Comparison of ENCODE assay signal across 9 mouse cellular contexts in the genomic region with DNA sequence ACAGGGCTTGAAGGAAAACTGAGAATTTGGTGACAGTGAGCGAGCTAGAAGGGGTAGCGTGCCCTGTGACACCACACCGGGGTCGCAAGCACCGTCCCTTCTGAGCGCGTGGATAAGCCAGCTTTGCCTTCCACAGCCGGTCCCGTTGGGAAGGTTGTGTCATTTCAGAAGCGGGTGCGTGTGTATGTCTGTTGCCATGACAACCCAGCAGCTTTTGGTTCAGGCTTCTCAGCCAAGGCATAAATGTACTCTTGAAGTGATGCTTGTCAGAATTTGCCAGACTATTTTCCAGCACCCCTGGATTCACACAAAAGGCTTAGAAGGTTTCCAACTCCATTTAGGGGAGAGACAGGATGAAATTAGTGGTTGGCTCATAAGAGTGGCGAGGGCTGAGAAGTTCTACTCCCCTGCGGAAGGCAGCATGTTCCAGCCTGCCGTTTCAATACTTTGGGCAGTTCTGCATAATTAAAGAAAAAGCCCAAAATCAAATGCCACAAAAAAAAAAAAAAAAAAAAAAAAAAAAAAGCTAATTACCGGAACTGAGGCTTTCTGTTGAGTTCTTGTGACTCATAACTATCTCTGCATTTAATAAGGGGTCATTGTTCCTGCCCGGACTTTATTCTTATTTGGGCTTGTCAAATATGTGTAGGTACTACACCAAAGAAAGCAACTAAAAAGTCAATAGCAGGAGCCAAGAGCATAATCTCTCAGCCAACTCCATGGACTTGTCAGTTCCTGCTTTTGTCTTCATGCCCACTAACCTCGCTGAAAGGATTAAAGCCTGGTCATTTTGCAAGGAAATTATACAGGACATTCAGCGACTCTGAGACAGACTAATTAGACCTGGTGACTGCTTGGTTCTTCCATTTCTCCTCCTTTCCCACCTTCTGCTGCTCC.
DNase-seq lines count a peak whose midpoint lies in the region; ATAC-seq and TF ChIP-seq lines count a peak whose summit lies in the region.
"Had no signal": no experiment of that assay in that cellular context is flagged by ENCODE, and none has a peak within 500 bp of the region (broad histone marks: within the 10 kb centered on the region; RNA-seq: fewer than 3 reads in every experiment).

No protein-coding gene starts in this region.

- no peak for TF ChIP-seq CTCF in MEL (IDR thresholded peaks at IDR 0.05 in 2 of 3, conservative IDR thresholded peaks at IDR 0.05 in 1 of 3; ENCODE audit: control insufficient read depth in 1 of 3, insufficient read depth in 1 of 3, low read depth in 2 of 3, low read length in 3 of 3, poor library complexity in 1 of 3, severe bottlenecking in 1 of 3)
- TF ChIP-seq CTCF in left cerebral cortex, adult 2 months (IDR thresholded peaks at IDR 0.05): no peak

- DNase-seq in MEL (ENCODE audit: low read depth, low spot score) (no peak), adipocyte (ENCODE audit: low spot score) (no peak)
- peak; percentile 83 for DNase-seq in brain, embryonic 18.5 days (ENCODE audit: low read depth, low spot score)
- peak; percentile 50 to 65 for DNase-seq in left cerebral cortex, adult 2 months (ENCODE audit: extremely low spot score in 1 of 2, low spot score in 2 of 2)
- no peak for DNase-seq in thymus, postnatal 4 days
- no peak for DNase-seq in thymus, postnatal 36 days

- WGBS in heart, embryonic 13.5 days: 63% methylated on average over 18 of the region's 18 CpGs

- no peak overlapping the region for H3ac ChIP-seq in myocyte (ENCODE audit: control insufficient read depth, insufficient read length)

- no peaks in the 10 kb centered on the region for H3K4me1 ChIP-seq in MEL (ENCODE audit: control insufficient read depth in 1 of 2, insufficient read depth in 2 of 2, low read length in 2 of 2)
- H3K4me1 ChIP-seq in heart, embryonic 13.5 days: peaks cover 47% of the 10 kb centered on the region

- TF ChIP-seq POLR2A in MEL (IDR thresholded peaks at IDR 0.05; ENCODE audit: control insufficient read depth in 1 of 2, insufficient read depth in 1 of 2, low read depth in 1 of 2, low read length in 2 of 2, poor library complexity in 1 of 2) (no peak), myocyte (IDR thresholded peaks at IDR 0.05; ENCODE audit: insufficient read length, low read depth) (no peak)

- TF ChIP-seq RAD21 in MEL (IDR thresholded peaks at IDR 0.05; ENCODE audit: low read depth, low read length): no peak

- H3K27ac ChIP-seq in MEL (ENCODE audit: control insufficient read depth, low read depth, low read length): no peak overlapping the region
- peak overlapping the region; percentile 6; the same call in 1 of the 2 replicates for H3K27ac ChIP-seq in heart, embryonic 13.5 days (replicated peaks)
- H3K27ac ChIP-seq in left cerebral cortex, adult 2 months: no peak overlapping the region
- H3K27ac ChIP-seq: liver, embryonic 14.5 days had no signal

- H3K4me3 ChIP-seq in MEL (ENCODE audit: control insufficient read depth in 1 of 2, insufficient read depth in 1 of 2, low read depth in 2 of 2, low read length in 2 of 2) (no peak overlapping the region), myocyte (no peak overlapping the region)
- H3K4me3 ChIP-seq in heart, embryonic 13.5 days: no peak overlapping the region
- 0 out of 2 replicates have a peak overlapping the region, but pooled peaks have one; percentile 14 for H3K4me3 ChIP-seq in left cerebral cortex, adult 2 months

- H3K27me3 ChIP-seq in MEL (ENCODE audit: control insufficient read depth in 1 of 2, insufficient read depth in 2 of 2, low read length in 2 of 2) (no peaks in the 10 kb centered on the region), myocyte (ENCODE audit: control insufficient read depth, insufficient read depth, insufficient read length) (no peaks in the 10 kb centered on the region)
- no peaks in the 10 kb centered on the region for H3K27me3 ChIP-seq in heart, embryonic 13.5 days (replicated peaks)

- H3K79me2 ChIP-seq in MEL (ENCODE audit: control insufficient read depth, insufficient read depth, low read length, poor library complexity) (peaks cover 5% of the 10 kb centered on the region; the same call in 1 of the 2 replicates), myocyte (ENCODE audit: control insufficient read depth, insufficient read depth) (no peaks in the 10 kb centered on the region)

- TF ChIP-seq EP300 in MEL (IDR thresholded peaks at IDR 0.05; ENCODE audit: low read depth in 1 of 2, low read length in 2 of 2): no peak

- no peak for ATAC-seq in heart, embryonic 13.5 days (ENCODE audit: extremely low read depth, insufficient number of reproducible peaks, low FRiP score, low TSS enrichment)

- H3K4me2 ChIP-seq in heart, embryonic 13.5 days: no peak overlapping the region
- H3K4me2 ChIP-seq in myocyte (ENCODE audit: low read depth): peak overlapping the region; percentile 80

- H3K36me3 ChIP-seq in MEL (ENCODE audit: control insufficient read depth in 1 of 2, insufficient read depth in 2 of 2, low read length in 2 of 2) (peaks cover 0 to 8% of the 10 kb centered on the region in 2 experiments; a peak in 2 of 4 replicates), myocyte (ENCODE audit: control insufficient read depth, insufficient read depth) (no peaks in the 10 kb centered on the region)
- no peaks in the 10 kb centered on the region for H3K36me3 ChIP-seq in heart, embryonic 13.5 days

- no peak overlapping the region for H3K9ac ChIP-seq in MEL (ENCODE audit: control insufficient read depth, low read depth, low read length, poor library complexity, severe bottlenecking)
- H3K9ac ChIP-seq in heart, embryonic 13.5 days: no peak overlapping the region
- H3K9ac ChIP-seq: liver, embryonic 14.5 days had no signal

- H3K9me3 ChIP-seq in MEL (replicated peaks; ENCODE audit: insufficient read depth, low read length): no peaks in the 10 kb centered on the region
- no peaks in the 10 kb centered on the region for H3K9me3 ChIP-seq in heart, embryonic 13.5 days

- intact Hi-C loops in left cerebral cortex, adult 2 months (cut with DNase I): loop anchor here (2.0 to 5.0 kb wide), 2 partner anchors 81 to 95 kb away; no protein-coding TSS in a partner anchor

TF ChIP-seq in MEL, 35 proteins besides CTCF, POLR2A, EP300 and RAD21:
- TF ChIP-seq MYB (IDR thresholded peaks at IDR 0.05; ENCODE audit: low read depth, low read length) (no peak), ETS1 (IDR thresholded peaks at IDR 0.05; ENCODE audit: low read depth, low read length) (no peak), HCFC1 (IDR thresholded peaks at IDR 0.05; ENCODE audit: low read depth, low read length) (no peak), ZNF384 (IDR thresholded peaks at IDR 0.05; ENCODE audit: low read depth, low read length) (peak; percentile 43; the same call in 1 of the 2 replicates)

TF ChIP-seq in myocyte, 11 proteins besides CTCF, POLR2A, EP300 and RAD21:
- no peak for TF ChIP-seq E2F4 (IDR thresholded peaks at IDR 0.05; ENCODE audit: insufficient read depth)
- no peak for TF ChIP-seq USF1 (IDR thresholded peaks at IDR 0.05; ENCODE audit: low read depth)
- no peak for TF ChIP-seq MYOG (IDR thresholded peaks at IDR 0.05; ENCODE audit: control insufficient read depth in 1 of 3, insufficient read depth in 1 of 3, insufficient read length in 2 of 3, low read depth in 2 of 3)
- TF ChIP-seq CEBPB (IDR thresholded peaks at IDR 0.05; ENCODE audit: insufficient read depth, poor library complexity, severe bottlenecking): no peak
- no peak for TF ChIP-seq MYOD1 (IDR thresholded peaks at IDR 0.05; ENCODE audit: control insufficient read depth in 1 of 3, insufficient read length in 2 of 3, low read depth in 2 of 3)
- TF ChIP-seq REST (IDR thresholded peaks at IDR 0.05; ENCODE audit: insufficient read depth, insufficient read length): no peak
- TF ChIP-seq SRF (IDR thresholded peaks at IDR 0.05; ENCODE audit: control insufficient read depth, insufficient read length, low read depth): no peak
- no peak for TF ChIP-seq TCF12 (IDR thresholded peaks at IDR 0.05; ENCODE audit: insufficient read depth, poor library complexity, severe bottlenecking)
- TF ChIP-seq TCF3 (IDR thresholded peaks at IDR 0.05; ENCODE audit: insufficient read length, low read depth): no peak
- no peak for TF ChIP-seq MAX (IDR thresholded peaks at IDR 0.05; ENCODE audit: low read depth)
- TF ChIP-seq POLR2AphosphoS2 (IDR thresholded peaks at IDR 0.05; ENCODE audit: insufficient read length, low read depth): no peak

Comparison
In these comparisons a context has a peak if more than half of its experiments do, and no peak if none do; other contexts are left out.
1. DNase-seq: peak in brain, embryonic 18.5 days (single experiment) and left cerebral cortex, adult 2 months (2 of 2); none in MEL (single experiment), thymus, postnatal 4 days (single experiment), adipocyte (single experiment) and thymus, postnatal 36 days (0 of 2).